Mouse (Mus musculus) myocyte (in vitro differentiated cells): Measurements from ENCODE around the gene Nfia. TPM values are rescaled to one million over a fixed set of nuclear protein-coding genes. Genes with fewer than 3 reads are reported as not detected.

Experiments used
- H3K27me3 ChIP-seq: one replicate; pipeline ENCODE4 v1.6.1; 2011; ENCODE audit not compliant: control insufficient read depth, insufficient read depth, insufficient read length
- H3K36me3 ChIP-seq: one replicate; pipeline ENCODE4 v1.6.1; 2011; ENCODE audit not compliant: control insufficient read depth, insufficient read depth
- H3K4me2 ChIP-seq: one replicate; pipeline ENCODE4 v1.6.1; 2011; ENCODE audit warnings: low read depth, control low read depth
- H3K4me3 ChIP-seq: one replicate; pipeline ENCODE4 v1.5.1; 2011; ENCODE audit warnings: mild to moderate bottlenecking, control low read depth, moderate library complexity
- H3K79me2 ChIP-seq: one replicate; pipeline ENCODE4 v1.6.1; 2011; ENCODE audit not compliant: control insufficient read depth, insufficient read depth
- H3ac ChIP-seq: one replicate; pipeline ENCODE4 v1.6.1; 2011; ENCODE audit not compliant: control insufficient read depth, insufficient read length
- CEBPB ChIP-seq: IDR thresholded peaks from 2 replicates; pipeline ENCODE4 v1.6.1; 2011; ENCODE audit warnings: mild to moderate bottlenecking, moderate library complexity; ENCODE audit not compliant: poor library complexity, insufficient read depth, severe bottlenecking
- E2F4 ChIP-seq: IDR thresholded peaks from one replicate; pipeline ENCODE4 v1.6.1; 2011; ENCODE audit warnings: mild to moderate bottlenecking, control low read depth, moderate library complexity; ENCODE audit not compliant: insufficient read depth
- MAX ChIP-seq: IDR thresholded peaks from one replicate; pipeline ENCODE4 v1.6.1; 2011; ENCODE audit warnings: low read depth, mild to moderate bottlenecking, control low read depth
- MYOD1 ChIP-seq, 3 experiments: IDR thresholded peaks; one replicate each; pipeline ENCODE4 v1.6.1; 2011; ENCODE audit warnings: control low read depth in 2 of 3, low read depth in 2 of 3, mild to moderate bottlenecking in 2 of 3, moderate library complexity in 1 of 3; ENCODE audit not compliant: insufficient read length in 2 of 3, control insufficient read depth in 1 of 3
- MYOG ChIP-seq, 3 experiments: IDR thresholded peaks; one replicate each; pipeline ENCODE4 v1.6.1; 2011; ENCODE audit warnings: control low read depth in 2 of 3, low read depth in 2 of 3, mild to moderate bottlenecking in 2 of 3; ENCODE audit not compliant: insufficient read length in 2 of 3, control insufficient read depth in 1 of 3, insufficient read depth in 1 of 3
- POLR2A ChIP-seq: IDR thresholded peaks from one replicate; pipeline ENCODE4 v1.6.1; 2011; ENCODE audit warnings: low read depth, mild to moderate bottlenecking, control low read depth, moderate library complexity; ENCODE audit not compliant: insufficient read length
- POLR2AphosphoS2 ChIP-seq: IDR thresholded peaks from one replicate; pipeline ENCODE4 v1.6.1; 2011; ENCODE audit warnings: low read depth, control low read depth; ENCODE audit not compliant: insufficient read length
- REST ChIP-seq: IDR thresholded peaks from one replicate; pipeline ENCODE4 v1.6.1; 2011; ENCODE audit warnings: mild to moderate bottlenecking, control low read depth, moderate library complexity; ENCODE audit not compliant: insufficient read depth, insufficient read length
- SRF ChIP-seq: IDR thresholded peaks from one replicate; pipeline ENCODE4 v1.6.1; 2011; ENCODE audit warnings: low read depth; ENCODE audit not compliant: control insufficient read depth, insufficient read length
- TCF12 ChIP-seq: IDR thresholded peaks from one replicate; pipeline ENCODE4 v1.6.1; 2011; ENCODE audit warnings: mild to moderate bottlenecking, control low read depth; ENCODE audit not compliant: poor library complexity, insufficient read depth, severe bottlenecking
- TCF3 ChIP-seq: IDR thresholded peaks from one replicate; pipeline ENCODE4 v1.6.1; 2011; ENCODE audit warnings: low read depth, control low read depth; ENCODE audit not compliant: insufficient read length
- USF1 ChIP-seq: IDR thresholded peaks from one replicate; pipeline ENCODE4 v1.6.1; 2011; ENCODE audit warnings: low read depth, mild to moderate bottlenecking, control low read depth, moderate library complexity
- polyA plus RNA-seq: library from polyadenylated mRNA; unstranded; fragments of >200 nt; fragmentation: generic; extraction: Trizol; gene quantifications from one replicate; pipeline ENCODE4 v1.2.1, GENCODE M21; 2012; ENCODE audit warnings: missing spikeins

The Nfia gene
- polyA plus RNA-seq, 1 experiment: 0.25 TPM

- Histone ChIP-seq H3K4me3 (no peak overlapping the region), H3K27me3 (no peaks in the 10 kb centered on the region), H3K79me2 (no peaks in the 10 kb centered on the region), H3K4me2 (no peak overlapping the region), H3ac (no peak overlapping the region), H3K36me3 (no peaks in the 10 kb centered on the region)
- TF ChIP-seq USF1 (no peak), TCF3 (no peak), MYOD1 (IDR thresholded peaks at IDR 0.05; ENCODE audit: control insufficient read depth in 1 of 3, insufficient read length in 2 of 3, low read depth in 2 of 3) (no peak), CEBPB (no peak), POLR2AphosphoS2 (no peak), MAX (no peak), REST (no peak), SRF (no peak), MYOG (IDR thresholded peaks at IDR 0.05; ENCODE audit: control insufficient read depth in 1 of 3, insufficient read depth in 1 of 3, insufficient read length in 2 of 3, low read depth in 2 of 3) (no peak), TCF12 (no peak), POLR2A (no peak), E2F4 (no peak)
Observed at GRCm38 (mm10) chr4:97810348-97810939, 37.9 kb downstream of the Nfia start.

GRCm38 (mm10) chr4:97813035-97813434, 40.5 kb downstream of the Nfia start:
- H3K4me3 ChIP-seq: no peak overlapping the region
- no peak for TF ChIP-seq POLR2A
- no peak for TF ChIP-seq MYOG (IDR thresholded peaks at IDR 0.05; ENCODE audit: control insufficient read depth in 1 of 3, insufficient read depth in 1 of 3, insufficient read length in 2 of 3, low read depth in 2 of 3)
- no peak for TF ChIP-seq MAX
- TF ChIP-seq CEBPB: no peak
- TF ChIP-seq USF1: no peak
- no peak for TF ChIP-seq SRF
- no peak for TF ChIP-seq E2F4
- no peak for TF ChIP-seq TCF12
- TF ChIP-seq REST: no peak
- H3ac ChIP-seq: no peak overlapping the region
- H3K4me2 ChIP-seq: no peak overlapping the region
- no peaks in the 10 kb centered on the region for H3K27me3 ChIP-seq
- no peaks in the 10 kb centered on the region for H3K79me2 ChIP-seq
- no peaks in the 10 kb centered on the region for H3K36me3 ChIP-seq

- no peak overlapping the region for H3K4me2 ChIP-seq
- H3K4me3 ChIP-seq: no peak overlapping the region
- H3K27me3 ChIP-seq: no peaks in the 10 kb centered on the region
- TF ChIP-seq USF1: no peak
- TF ChIP-seq POLR2A: no peak
- TF ChIP-seq MYOG (IDR thresholded peaks at IDR 0.05; ENCODE audit: control insufficient read depth in 1 of 3, insufficient read depth in 1 of 3, insufficient read length in 2 of 3, low read depth in 2 of 3): no peak
- no peak overlapping the region for H3ac ChIP-seq
- H3K36me3 ChIP-seq: no peaks in the 10 kb centered on the region
- H3K79me2 ChIP-seq: no peaks in the 10 kb centered on the region
Observed at GRCm38 (mm10) chr4:97813996-97814395, 41.5 kb downstream of the Nfia start.

GRCm38 (mm10) chr4:97814515-97814914, 42.0 kb downstream of the Nfia start:
- Histone ChIP-seq H3K4me3 (no peak overlapping the region), H3K4me2 (no peak overlapping the region), H3ac (no peak overlapping the region), H3K36me3 (no peaks in the 10 kb centered on the region), H3K27me3 (no peaks in the 10 kb centered on the region), H3K79me2 (no peaks in the 10 kb centered on the region)
- TF ChIP-seq MAX (no peak), TCF3 (no peak), POLR2AphosphoS2 (no peak), POLR2A (no peak), CEBPB (no peak), REST (no peak), MYOD1 (IDR thresholded peaks at IDR 0.05; ENCODE audit: control insufficient read depth in 1 of 3, insufficient read length in 2 of 3, low read depth in 2 of 3) (no peak), MYOG (IDR thresholded peaks at IDR 0.05; ENCODE audit: control insufficient read depth in 1 of 3, insufficient read depth in 1 of 3, insufficient read length in 2 of 3, low read depth in 2 of 3) (no peak), USF1 (no peak), E2F4 (no peak)

GRCm38 (mm10) chr4:97816001-97816400, 43.5 kb downstream of the Nfia start:
- H3K4me2 ChIP-seq: no peak overlapping the region
- no peaks in the 10 kb centered on the region for H3K79me2 ChIP-seq
- H3ac ChIP-seq: no peak overlapping the region
- no peaks in the 10 kb centered on the region for H3K27me3 ChIP-seq
- TF ChIP-seq POLR2A (no peak), POLR2AphosphoS2 (no peak), TCF12 (no peak), CEBPB (no peak), E2F4 (no peak)
- no peaks in the 10 kb centered on the region for H3K36me3 ChIP-seq
- no peak overlapping the region for H3K4me3 ChIP-seq
